Mouse (Mus musculus) liver, adult 2 months (tissue): ENCODE data around the gene Naxd. TPM values are rescaled to one million over a fixed set of nuclear protein-coding genes. Genes with fewer than 3 reads are reported as not detected.

ENCODE experiments used
- DNase-seq: peaks from one replicate; pipeline ENCODE4 v3.0.0-alpha.2; 2011; ENCODE audit warnings: low read depth, low spot score; ENCODE audit errors: extremely low read depth
- H3K27ac ChIP-seq: fragments of 200-500 bp; replicated peaks from 2 replicates; pipeline ENCODE4 v1.5.1; 2012; ENCODE audit warnings: low read depth, mild to moderate bottlenecking, control low read depth, inconsistent platforms, low read length; ENCODE audit not compliant: insufficient read depth
- H3K27me3 ChIP-seq: fragments of 200-500 bp; 2 replicates; pipeline ENCODE4 v1.6.1; 2012; ENCODE audit warnings: mild to moderate bottlenecking, moderate library complexity, low read length, inconsistent platforms; ENCODE audit not compliant: control insufficient read depth, insufficient read depth
- H3K36me3 ChIP-seq: fragments of 200-500 bp; 2 replicates; pipeline ENCODE4 v1.6.1; 2012; ENCODE audit warnings: low read length, inconsistent platforms; ENCODE audit not compliant: control insufficient read depth, insufficient read depth
- H3K4me1 ChIP-seq: fragments of 200-500 bp; 2 replicates; pipeline ENCODE4 v1.6.1; 2011; ENCODE audit warnings: low read length; ENCODE audit not compliant: control insufficient read depth, insufficient read depth
- H3K4me3 ChIP-seq: fragments of 200-500 bp; 2 replicates; pipeline ENCODE4 v1.5.1; 2011; ENCODE audit warnings: low read depth, mild to moderate bottlenecking, control low read depth, low read length, moderate library complexity; ENCODE audit not compliant: insufficient read depth
- H3K79me2 ChIP-seq: fragments of 200-500 bp; 2 replicates; pipeline ENCODE4 v1.6.1; 2012; ENCODE audit warnings: inconsistent platforms, mild to moderate bottlenecking, low read length, moderate library complexity; ENCODE audit not compliant: control insufficient read depth, insufficient read depth
- H3K9ac ChIP-seq: fragments of 200-500 bp; 2 replicates; pipeline ENCODE4 v1.6.1; 2012; ENCODE audit warnings: low read depth, mild to moderate bottlenecking, control low read depth, inconsistent platforms, low read length
- CTCF ChIP-seq: fragments of 200-500 bp; IDR thresholded peaks from 2 replicates; pipeline ENCODE4 v1.5.1; 2011; ENCODE audit warnings: low read depth, low read length, control low read depth
- POLR2A ChIP-seq: fragments of 200-500 bp; IDR thresholded peaks from 2 replicates; pipeline ENCODE4 v1.6.1; 2011; ENCODE audit warnings: low read length, control low read depth; ENCODE audit not compliant: insufficient read depth; ENCODE audit errors: extremely low read depth
- WGBS: fragments of 180-500 bp; shearing (Covaris S2); methylation state at CpG from one replicate; pipeline ENCODE4 v1.1.7; 2018; 5-methylcytosine and 5-hydroxymethylcytosine counted together
- polyA plus RNA-seq: library from polyadenylated mRNA; depleted of rRNA; stranded (reverse); fragments of >200 nt; gene quantifications from 2 replicates; pipeline ENCODE4 v1.2.3, GENCODE M21; 2012
- total RNA-seq: library from RNA; depleted of rRNA; stranded (reverse); fragments of >200 nt; gene quantifications from 2 replicates; pipeline ENCODE4 v1.2.3, GENCODE M21; 2014

The Naxd gene
- total and polyA plus RNA-seq, 2 experiments = 84.7 to 110 TPM

- Histone ChIP-seq H3K79me2 (peaks cover 2% of the 10 kb centered on the region; the same call in 1 of the 2 replicates), H3K4me1 (peaks cover 10% of the 10 kb centered on the region; the same call in 1 of the 2 replicates), H3K27ac (no peak overlapping the region), H3K36me3 (no peaks in the 10 kb centered on the region), H3K9ac (no peak overlapping the region), H3K4me3 (no peak overlapping the region), H3K27me3 (no peaks in the 10 kb centered on the region)
- WGBS = 91% methylated on average over 10 of the region's 10 CpGs
- no peak for DNase-seq
- no peak for TF ChIP-seq CTCF
- TF ChIP-seq POLR2A = no peak
Measured at GRCm38 (mm10) chr8:11552390-11552789, 55.1 kb downstream of the Naxd start.

DNA sequence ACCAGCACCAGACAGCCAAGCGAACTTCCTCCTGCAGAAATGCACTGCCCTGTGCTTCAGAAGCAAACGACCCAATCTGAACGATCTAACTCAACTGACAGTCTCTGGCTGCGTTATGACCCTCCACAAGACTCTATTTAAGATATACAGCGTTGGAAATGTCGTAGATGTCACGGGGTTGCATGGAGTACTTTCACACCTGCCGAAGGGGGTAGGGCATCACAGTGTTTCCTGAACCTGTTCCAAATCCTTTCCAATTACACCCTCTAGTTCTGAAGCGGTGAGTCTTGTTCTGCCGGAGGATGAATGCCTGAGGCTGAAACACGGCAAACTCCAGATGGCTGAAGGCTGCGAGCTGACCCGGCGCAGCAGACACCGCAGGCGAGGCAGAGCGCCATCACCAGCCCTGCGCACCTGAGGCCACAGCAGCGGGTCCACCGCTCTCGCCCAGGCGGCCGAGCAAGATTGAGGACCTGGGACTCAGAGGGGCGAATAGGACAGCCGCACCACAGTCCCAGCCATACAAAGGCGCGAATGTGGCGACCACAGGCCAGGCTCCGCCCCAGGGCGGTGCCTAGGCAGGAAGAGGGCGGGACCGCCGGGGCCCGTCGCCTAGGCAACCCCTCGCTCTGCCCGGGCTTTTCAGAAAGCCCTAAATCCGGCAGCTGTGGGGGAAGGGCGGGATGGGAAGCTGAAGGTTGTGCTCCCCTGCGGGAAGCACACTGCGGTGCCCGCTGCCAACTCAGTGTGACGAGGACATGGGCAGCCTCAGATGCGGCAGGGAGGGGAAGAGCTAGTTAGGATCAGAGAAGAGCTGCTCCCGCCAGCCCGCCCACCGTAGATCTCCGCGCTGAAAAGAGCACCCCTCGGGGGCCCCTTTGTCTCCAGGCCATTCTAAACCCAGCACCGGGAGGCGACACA is 57.8 kb downstream of the Naxd start, which contains the start of gene Ing1:
TSS of gene Ing1 (plus strand) at position 773 of the 921 bp plus-strand sequence.
- DNase-seq = peak; percentile 80
- H3K4me1 ChIP-seq = peaks cover 10% of the 10 kb centered on the region; the same call in 1 of the 2 replicates
- 1% methylated on average over 52 of the region's 52 CpGs for whole genome bisulfite sequencing
- H3K27ac ChIP-seq = peak within 1 kb of the TSS; percentile 91
- H3K79me2 ChIP-seq = peaks cover 4% of the 10 kb centered on the region; the same call in 1 of the 2 replicates
- H3K36me3 ChIP-seq = no peaks in the 10 kb centered on the region
- TF ChIP-seq POLR2A (peak; percentile 77), CTCF (no peak)
- no peaks in the 10 kb centered on the region for H3K27me3 ChIP-seq
- peak within 1 kb of the TSS; percentile 94 for H3K9ac ChIP-seq
- peak within 1 kb of the TSS; percentile 89 for H3K4me3 ChIP-seq

GRCm38 (mm10) chr8:11555720-11556591 is 58.6 kb downstream of the Naxd start:
- peak overlapping the region; percentile 94 for H3K9ac ChIP-seq
- under 1% methylated on average over 100 of the region's 103 CpGs for WGBS
- H3K4me1 ChIP-seq = peaks cover 7% of the 10 kb centered on the region; the same call in 1 of the 2 replicates
- H3K79me2 ChIP-seq = peaks cover 9% of the 10 kb centered on the region; the same call in 1 of the 2 replicates
- peak overlapping the region; percentile 91 for H3K27ac ChIP-seq
- no peaks in the 10 kb centered on the region for H3K27me3 ChIP-seq
- H3K36me3 ChIP-seq = no peaks in the 10 kb centered on the region
- peak overlapping the region; percentile 89 for H3K4me3 ChIP-seq
- peak; percentile 96 for DNase-seq
- TF ChIP-seq CTCF = no peak
- TF ChIP-seq POLR2A = peak; percentile 98

- Histone ChIP-seq H3K4me1 (peaks cover 7% of the 10 kb centered on the region; the same call in 1 of the 2 replicates), H3K9ac (peak overlapping the region; percentile 94), H3K27me3 (no peaks in the 10 kb centered on the region), H3K36me3 (no peaks in the 10 kb centered on the region; the same call in 1 of the 2 replicates), H3K4me3 (peak overlapping the region; percentile 89), H3K79me2 (peaks cover 18% of the 10 kb centered on the region; the same call in 1 of the 2 replicates), H3K27ac (peak overlapping the region; percentile 85)
- DNase-seq = peak; percentile 12
- WGBS = under 1% methylated on average over 82 of the region's 85 CpGs
- no peak for TF ChIP-seq CTCF
- no peak for TF ChIP-seq POLR2A
Measured at GRCm38 (mm10) chr8:11556691-11557423, 59.6 kb downstream of the Naxd start.

DNA sequence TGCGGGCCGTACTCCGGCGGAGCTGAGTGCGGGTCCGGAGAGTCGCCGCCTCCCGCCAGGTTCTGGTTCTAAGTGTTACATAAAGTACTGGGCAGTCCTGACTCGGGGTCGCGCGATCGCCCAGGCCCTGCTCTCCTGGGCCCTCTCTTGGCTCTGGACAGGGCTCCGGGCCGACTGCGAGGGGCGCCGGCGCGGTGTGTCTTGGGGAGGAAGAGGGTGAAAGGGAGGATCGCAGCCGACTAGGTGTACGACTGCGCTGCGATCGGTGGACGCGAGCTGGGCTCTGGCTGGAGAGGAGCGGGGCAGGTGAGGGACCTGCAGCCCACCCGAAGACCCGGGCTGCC is 60.1 kb downstream of the Naxd start:
- WGBS = under 1% methylated on average over 32 of the region's 32 CpGs
- peaks cover 4% of the 10 kb centered on the region; the same call in 1 of the 2 replicates for H3K36me3 ChIP-seq
- peaks cover 21% of the 10 kb centered on the region; the same call in 1 of the 2 replicates for H3K79me2 ChIP-seq
- H3K27ac ChIP-seq = peak overlapping the region; percentile 85
- no peaks in the 10 kb centered on the region for H3K27me3 ChIP-seq
- TF ChIP-seq POLR2A = 0 out of 2 replicates have a peak, but pooled peaks have one; percentile 2
- no peak for TF ChIP-seq CTCF
- H3K4me1 ChIP-seq = peaks cover 7% of the 10 kb centered on the region; the same call in 1 of the 2 replicates
- DNase-seq = no peak
- H3K4me3 ChIP-seq = peak overlapping the region; percentile 89
- H3K9ac ChIP-seq = peak overlapping the region; percentile 94
